Mouse (Mus musculus) hindbrain, embryonic 15.5 days (tissue): ENCODE measurements around the gene Casp8. TPM values are rescaled to one million over a fixed set of nuclear protein-coding genes. Genes with fewer than 3 reads are reported as not detected.
A peak's percentile ranks its signal among the peaks of the same experiment; 100 is the strongest.
"Not testable (repeated sequence)": the region's sequence is repeated elsewhere in the genome, so short reads cannot be mapped to it uniquely, and the experiment has no call there.

Source experiments
- ATAC-seq: fragments of 200-750 bp; cut with Nextera tagmentation; 2 replicates; pipeline ENCODE4 v1.8.0; 2017; ENCODE audit warnings: low read depth, moderate number of reproducible peaks, moderate TSS enrichment; ENCODE audit not compliant: low FRiP score
- H3K27ac ChIP-seq: fragments of 300-500 bp; sonication (generic); replicated peaks from 2 replicates; pipeline ENCODE4 v1.5.1; 2015; ENCODE audit warnings: mild to moderate bottlenecking, inconsistent platforms
- H3K27me3 ChIP-seq: fragments of 300-500 bp; sonication (generic); 2 replicates; pipeline ENCODE4 v1.6.1; 2015; ENCODE audit warnings: control low read depth, inconsistent platforms
- H3K36me3 ChIP-seq: fragments of 300-500 bp; sonication (generic); 2 replicates; pipeline ENCODE4 v1.6.1; 2015; ENCODE audit warnings: control low read depth, inconsistent platforms
- H3K4me1 ChIP-seq: fragments of 300-500 bp; sonication (generic); replicated peaks from 2 replicates; pipeline ENCODE4 v1.6.1; 2015; ENCODE audit warnings: control low read depth, inconsistent platforms
- H3K4me2 ChIP-seq: fragments of 300-500 bp; sonication (generic); 2 replicates; pipeline ENCODE4 v1.6.1; 2015; ENCODE audit warnings: moderate library complexity, mild to moderate bottlenecking, inconsistent platforms
- H3K4me3 ChIP-seq: fragments of 300-500 bp; sonication (generic); 2 replicates; pipeline ENCODE4 v1.5.1; 2015; ENCODE audit warnings: mild to moderate bottlenecking, inconsistent platforms
- H3K9ac ChIP-seq: fragments of 300-500 bp; sonication (generic); 2 replicates; pipeline ENCODE4 v1.6.1; 2015; ENCODE audit warnings: inconsistent platforms
- H3K9me3 ChIP-seq: fragments of 300-500 bp; sonication (generic); 2 replicates; pipeline ENCODE4 v1.6.1; 2016; ENCODE audit warnings: control low read depth, inconsistent platforms
- WGBS: fragments of 180-500 bp; shearing (Covaris S2); methylation state at CpG from one replicate; pipeline ENCODE4 v1.1.7; 2015; 5-methylcytosine and 5-hydroxymethylcytosine counted together
- polyA plus RNA-seq: library from polyadenylated mRNA; unstranded; fragments of >200 nt; fragmentation: Nextera tagmentation; extraction: Ambion mirVana; gene quantifications from 2 replicates; pipeline ENCODE4 v1.2.1, GENCODE M21; 2015

The Casp8 gene
- polyA plus RNA-seq, 1 experiment from 2014 or later, result 6.6 TPM

DNA sequence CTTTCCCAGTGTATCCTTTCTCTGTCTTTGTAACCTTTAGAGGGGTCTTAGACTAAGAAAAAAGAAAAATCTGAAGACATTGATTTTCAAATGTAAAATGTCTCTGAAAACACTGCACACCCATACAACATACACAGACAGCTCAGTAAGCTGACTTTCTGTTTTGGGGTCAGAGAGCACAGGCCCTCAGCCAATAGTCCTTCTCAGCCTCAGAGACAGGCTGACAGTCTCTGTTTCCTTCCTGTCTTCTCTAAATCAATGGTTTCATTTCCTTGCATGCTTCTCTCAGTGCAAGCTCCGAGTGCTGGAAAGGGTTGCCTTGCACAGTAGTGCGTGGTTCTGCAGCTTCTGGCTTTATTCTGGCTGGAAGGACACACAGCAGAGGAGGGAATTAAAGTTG is 21.3 kb upstream of the Casp8 start:
- Histone ChIP-seq H3K4me2 (no peak overlapping the region), H3K9me3 (no peaks in the 10 kb centered on the region), H3K27ac (no peak overlapping the region), H3K9ac (no peak overlapping the region), H3K27me3 (no peaks in the 10 kb centered on the region), H3K4me1 (no peaks in the 10 kb centered on the region), H3K4me3 (no peak overlapping the region), H3K36me3 (no peaks in the 10 kb centered on the region)
- ATAC-seq, result no peak
- 63% methylated on average over 2 of the region's 2 CpGs for WGBS

DNA sequence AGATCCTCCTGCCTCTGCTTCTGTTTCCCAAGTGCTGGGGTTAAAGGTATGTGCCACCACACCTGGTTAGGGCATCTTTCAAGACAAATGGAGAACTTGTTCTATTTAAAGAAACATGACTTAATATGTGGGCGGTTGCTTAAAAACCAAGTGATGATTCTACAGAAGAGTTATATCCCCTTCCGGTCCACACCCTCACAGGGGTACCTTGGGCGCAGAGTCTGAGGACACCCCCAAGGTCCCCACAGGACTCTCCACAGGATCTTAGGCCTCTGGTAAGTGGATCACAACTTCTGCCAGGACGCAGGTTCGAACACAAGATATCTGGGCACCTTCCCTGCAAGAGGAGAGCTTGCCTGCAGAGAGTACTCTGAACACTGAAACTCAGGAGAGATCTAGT is 19.8 kb upstream of the Casp8 start:
- ATAC-seq, result no peak
- no peaks in the 10 kb centered on the region for H3K9me3 ChIP-seq
- H3K4me3 ChIP-seq, result no peak overlapping the region
- no peaks in the 10 kb centered on the region for H3K27me3 ChIP-seq
- no peak overlapping the region for H3K27ac ChIP-seq
- H3K9ac ChIP-seq, result no peak overlapping the region
- WGBS, result 95% methylated on average over 5 of the region's 5 CpGs
- H3K4me1 ChIP-seq, result no peaks in the 10 kb centered on the region
- H3K36me3 ChIP-seq, result no peaks in the 10 kb centered on the region
- no peak overlapping the region for H3K4me2 ChIP-seq

DNA sequence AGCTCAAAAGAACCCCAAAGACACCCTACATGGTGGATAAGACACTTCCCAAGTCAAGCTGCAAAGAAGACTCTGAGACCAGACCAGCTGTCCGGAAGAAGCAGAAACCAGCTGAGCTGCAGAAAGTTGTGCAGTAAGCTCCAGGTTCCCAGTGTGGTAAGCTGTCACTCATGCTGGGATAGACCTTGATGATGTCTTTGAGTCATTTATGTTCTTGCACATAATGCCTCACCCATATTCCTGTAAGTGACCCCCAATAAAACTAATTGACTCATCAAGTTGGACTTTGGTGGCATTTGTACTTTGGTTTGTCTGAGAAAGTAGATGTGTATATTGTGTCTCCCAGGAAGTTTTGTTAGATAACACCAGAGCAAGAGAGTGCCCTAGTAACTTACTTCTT is 17.6 kb upstream of the Casp8 start:
- Histone ChIP-seq H3K4me1 (no peaks in the 10 kb centered on the region), H3K9me3 (no peaks in the 10 kb centered on the region), H3K4me3 (no peak overlapping the region), H3K36me3 (no peaks in the 10 kb centered on the region), H3K27me3 (no peaks in the 10 kb centered on the region), H3K9ac (no peak overlapping the region), H3K27ac (no peak overlapping the region), H3K4me2 (no peak overlapping the region)
- no peak for ATAC-seq
- 100% methylated on average over 1 of the region's 1 CpGs for WGBS

DNA sequence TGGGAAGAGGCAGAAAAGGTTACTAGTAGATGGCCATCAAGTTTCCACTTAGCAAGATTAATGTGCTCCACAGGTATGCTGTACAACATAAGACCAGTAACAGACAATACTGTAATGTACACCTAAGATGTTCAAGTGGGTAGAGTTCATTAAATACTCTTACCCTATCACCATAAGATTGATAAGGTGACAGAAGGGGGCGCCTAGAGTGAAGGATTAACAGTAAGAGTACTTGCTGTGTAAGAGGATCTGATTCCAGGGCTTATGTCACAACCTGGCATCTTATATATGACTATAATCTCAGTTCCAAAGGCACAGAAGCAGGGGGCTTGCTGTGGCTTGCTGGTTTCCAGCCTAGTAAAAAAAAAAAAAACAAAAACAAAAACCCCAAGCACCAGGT is 16.9 kb upstream of the Casp8 start:
- H3K4me2 ChIP-seq, result no peak overlapping the region
- H3K27ac ChIP-seq, result no peak overlapping the region
- no peak overlapping the region for H3K9ac ChIP-seq
- ATAC-seq, result no peak
- WGBS, result 15% methylated on average over 1 of the region's 1 CpGs
- no peaks in the 10 kb centered on the region for H3K9me3 ChIP-seq
- H3K36me3 ChIP-seq, result no peaks in the 10 kb centered on the region
- H3K4me3 ChIP-seq, result no peak overlapping the region
- no peaks in the 10 kb centered on the region for H3K4me1 ChIP-seq
- no peaks in the 10 kb centered on the region for H3K27me3 ChIP-seq

DNA sequence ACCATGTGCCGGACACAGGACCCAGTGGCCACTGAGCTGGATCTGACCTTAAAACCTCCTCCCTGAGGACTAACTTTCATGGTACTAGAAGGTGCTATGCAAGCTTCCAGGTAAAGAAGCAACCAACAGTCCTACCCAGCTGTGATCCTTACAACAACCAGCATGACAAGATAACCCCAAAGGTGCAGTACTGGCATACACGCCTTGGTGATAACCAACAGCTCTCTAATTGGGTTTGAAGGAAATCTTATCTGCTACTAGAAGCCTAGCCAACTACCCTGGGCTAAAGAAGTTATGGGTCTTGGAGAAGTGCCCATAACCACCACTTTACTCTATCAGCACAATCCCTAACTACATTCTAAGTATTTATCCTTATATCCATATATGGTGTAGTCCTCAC is 8.9 kb upstream of the Casp8 start:
- no peak overlapping the region for H3K27ac ChIP-seq

DNA sequence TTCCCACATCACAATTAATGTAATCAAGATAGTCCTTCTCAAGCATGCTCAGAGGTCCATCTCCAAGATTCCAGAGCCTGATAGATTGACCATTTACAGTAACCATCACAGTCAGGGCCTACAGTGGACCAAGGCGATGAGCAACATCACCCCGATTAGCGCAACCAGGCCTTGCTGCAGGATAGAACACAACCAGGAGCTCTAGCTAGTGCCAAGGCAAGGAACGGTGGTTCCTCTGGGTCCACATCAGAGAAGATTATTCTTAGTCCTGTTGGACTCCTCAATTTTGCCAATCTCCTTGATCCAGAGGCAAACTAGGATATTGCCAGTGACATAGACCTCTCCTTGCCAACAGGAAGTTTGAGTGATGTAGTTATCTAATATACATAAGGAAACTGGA is 6.8 kb upstream of the Casp8 start:
- Histone ChIP-seq H3K9ac (no peak overlapping the region), H3K4me3 (no peak overlapping the region), H3K9me3 (no peaks in the 10 kb centered on the region), H3K36me3 (no peaks in the 10 kb centered on the region), H3K4me2 (no peak overlapping the region), H3K27ac (no peak overlapping the region), H3K4me1 (no peaks in the 10 kb centered on the region), H3K27me3 (no peaks in the 10 kb centered on the region)
- 98% methylated on average over 4 of the region's 4 CpGs for WGBS
- ATAC-seq, result no peak

More for the DNA sequence above, 8.9 kb upstream of the Casp8 start:
- Histone ChIP-seq H3K4me3 (no peak overlapping the region), H3K27me3 (no peaks in the 10 kb centered on the region), H3K4me2 (no peak overlapping the region), H3K9me3 (no peaks in the 10 kb centered on the region), H3K4me1 (no peaks in the 10 kb centered on the region), H3K9ac (no peak overlapping the region), H3K36me3 (no peaks in the 10 kb centered on the region)
- no peak for ATAC-seq
- WGBS, result 97% methylated on average over 2 of the region's 2 CpGs

DNA sequence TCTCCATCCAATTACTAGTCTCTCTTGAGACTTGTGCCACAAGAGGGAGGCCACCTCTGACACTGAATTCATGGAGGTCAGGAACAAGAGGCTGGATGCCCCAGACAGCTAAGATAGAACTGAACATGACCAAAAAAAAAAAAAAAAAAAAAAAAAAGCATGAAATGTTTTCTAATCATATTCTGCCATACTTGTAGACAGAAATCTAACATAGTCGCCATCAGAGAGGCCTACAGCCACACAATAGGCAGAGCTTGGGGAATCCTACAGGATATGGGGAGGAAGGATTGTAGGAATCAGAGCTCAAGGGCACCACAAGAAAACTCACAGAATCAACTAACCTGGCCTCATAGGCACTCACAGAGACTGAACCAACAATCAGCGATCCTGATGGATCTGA is 469 bp upstream of the Casp8 start:
- Histone ChIP-seq H3K4me3 (0 out of 2 replicates have a peak overlapping the region, but pooled peaks have one; percentile 50), H3K4me2 (peak overlapping the region; percentile 93), H3K4me1 (peaks cover 11% of the 10 kb centered on the region), H3K9ac (no peak overlapping the region), H3K36me3 (no peaks in the 10 kb centered on the region), H3K9me3 (no peaks in the 10 kb centered on the region), H3K27ac (no peak overlapping the region), H3K27me3 (0 out of 2 replicates have a peak, but pooled peaks cover 2% of the 10 kb centered on the region)
- ATAC-seq, result no peak
- 52% methylated on average over 2 of the region's 2 CpGs for WGBS

DNA sequence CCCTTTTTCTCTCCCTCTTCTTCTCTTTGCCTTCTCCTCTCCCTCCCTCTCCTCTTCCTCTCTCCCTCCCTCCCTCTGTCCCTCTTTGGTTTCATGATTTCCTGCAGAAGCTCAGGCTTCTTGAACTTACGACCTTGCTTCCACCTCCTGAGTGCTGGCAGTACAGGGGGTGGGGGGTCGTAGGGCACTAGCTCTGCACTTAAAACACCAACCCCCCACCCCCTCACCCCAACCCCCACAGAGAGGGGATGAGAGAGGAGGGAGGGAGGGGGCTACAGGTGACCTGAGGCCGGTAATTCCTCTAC is 837 bp downstream of the Casp8 start:
- H3K4me1 ChIP-seq, result peaks cover 11% of the 10 kb centered on the region
- peak overlapping the region; percentile 50 for H3K4me3 ChIP-seq
- H3K4me2 ChIP-seq, result peak overlapping the region; percentile 93
- peak overlapping the region; percentile 52; the same call in 1 of the 2 replicates for H3K9ac ChIP-seq
- 4% methylated on average over 3 of the region's 3 CpGs for WGBS
- H3K36me3 ChIP-seq, result no peaks in the 10 kb centered on the region
- no peak for ATAC-seq
- no peak overlapping the region for H3K27ac ChIP-seq
- H3K9me3 ChIP-seq, result no peaks in the 10 kb centered on the region
- 0 out of 2 replicates have a peak, but pooled peaks cover 2% of the 10 kb centered on the region for H3K27me3 ChIP-seq

DNA sequence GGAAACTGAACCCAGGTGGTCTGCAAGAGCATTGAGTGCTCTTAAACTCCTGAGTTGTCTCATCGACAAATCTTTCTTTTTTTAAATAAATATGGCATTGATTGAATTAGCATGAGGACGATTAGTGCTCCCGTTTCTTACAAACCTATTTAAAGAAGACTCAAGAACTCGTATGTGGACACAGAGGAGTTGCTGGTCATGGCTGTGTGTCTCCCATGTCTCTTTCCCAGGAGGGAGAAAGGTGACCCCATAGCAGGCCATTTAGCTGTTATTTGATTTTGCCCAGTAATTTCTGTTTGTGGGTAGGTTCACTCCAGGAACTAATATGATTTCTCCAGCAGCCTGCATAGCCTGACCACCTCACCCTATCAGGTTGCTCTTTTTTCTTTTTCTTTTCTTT is 1.7 kb downstream of the Casp8 start:
- no peak for ATAC-seq
- H3K27ac ChIP-seq, result no peak overlapping the region
- H3K9me3 ChIP-seq, result no peaks in the 10 kb centered on the region
- no peak overlapping the region for H3K4me2 ChIP-seq
- H3K4me1 ChIP-seq, result peaks cover 11% of the 10 kb centered on the region
- H3K4me3 ChIP-seq, result no peak overlapping the region
- WGBS, result 78% methylated on average over 4 of the region's 4 CpGs
- H3K27me3 ChIP-seq, result 0 out of 2 replicates have a peak, but pooled peaks cover 2% of the 10 kb centered on the region
- no peaks in the 10 kb centered on the region for H3K36me3 ChIP-seq
- H3K9ac ChIP-seq, result no peak overlapping the region

DNA sequence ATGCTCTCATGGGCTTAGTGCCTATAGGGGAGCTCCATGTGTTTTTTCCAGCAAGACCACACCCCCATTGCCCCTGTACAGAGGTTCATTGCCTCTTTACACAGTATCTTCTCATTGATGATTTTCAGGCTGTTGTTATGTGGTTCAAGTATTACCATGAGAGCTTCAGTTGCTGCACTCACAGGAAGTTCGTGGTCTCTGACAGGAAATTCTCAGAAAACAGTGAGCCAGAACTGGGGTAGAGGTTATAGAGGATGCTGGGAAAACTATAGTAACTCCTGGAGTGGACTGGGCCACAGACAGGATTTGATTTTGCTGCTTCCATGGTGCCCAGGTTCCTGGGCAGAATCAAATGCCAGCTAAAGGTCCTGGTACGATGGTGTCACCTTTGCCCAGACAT is 2.2 kb downstream of the Casp8 start:
- no peak for ATAC-seq
- 84% methylated on average over 2 of the region's 2 CpGs for WGBS
- Histone ChIP-seq H3K9ac (no peak overlapping the region), H3K9me3 (no peaks in the 10 kb centered on the region), H3K36me3 (no peaks in the 10 kb centered on the region), H3K4me3 (no peak overlapping the region), H3K27me3 (0 out of 2 replicates have a peak, but pooled peaks cover 2% of the 10 kb centered on the region), H3K4me1 (peaks cover 11% of the 10 kb centered on the region), H3K4me2 (no peak overlapping the region), H3K27ac (no peak overlapping the region)

DNA sequence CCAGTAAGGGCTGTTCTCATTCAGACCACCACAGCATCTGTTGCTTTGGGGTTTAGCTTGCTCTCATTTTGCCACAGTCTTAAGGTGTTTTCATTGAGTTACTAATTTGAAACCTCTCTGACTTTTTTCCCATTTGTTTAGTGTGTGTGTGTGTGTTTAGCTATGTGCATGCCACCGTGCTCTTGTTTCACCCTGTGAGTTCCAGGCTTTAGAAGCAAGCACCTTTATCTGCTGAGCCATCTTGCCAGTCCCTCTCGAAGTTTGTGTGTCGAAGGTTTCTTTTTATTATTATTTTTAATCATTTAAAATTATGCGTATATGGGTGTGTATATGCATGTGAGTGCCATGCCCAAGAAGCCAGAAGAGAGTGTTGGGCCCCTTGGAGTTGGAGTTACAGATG is 3.7 kb downstream of the Casp8 start:
- Histone ChIP-seq H3K27me3 (0 out of 2 replicates have a peak, but pooled peaks cover 2% of the 10 kb centered on the region), H3K9me3 (no peaks in the 10 kb centered on the region), H3K27ac (no peak overlapping the region), H3K36me3 (no peaks in the 10 kb centered on the region), H3K4me1 (peaks cover 11% of the 10 kb centered on the region), H3K9ac (no peak overlapping the region), H3K4me2 (no peak overlapping the region), H3K4me3 (no peak overlapping the region)
- WGBS, result 98% methylated on average over 4 of the region's 4 CpGs
- ATAC-seq, result no peak

DNA sequence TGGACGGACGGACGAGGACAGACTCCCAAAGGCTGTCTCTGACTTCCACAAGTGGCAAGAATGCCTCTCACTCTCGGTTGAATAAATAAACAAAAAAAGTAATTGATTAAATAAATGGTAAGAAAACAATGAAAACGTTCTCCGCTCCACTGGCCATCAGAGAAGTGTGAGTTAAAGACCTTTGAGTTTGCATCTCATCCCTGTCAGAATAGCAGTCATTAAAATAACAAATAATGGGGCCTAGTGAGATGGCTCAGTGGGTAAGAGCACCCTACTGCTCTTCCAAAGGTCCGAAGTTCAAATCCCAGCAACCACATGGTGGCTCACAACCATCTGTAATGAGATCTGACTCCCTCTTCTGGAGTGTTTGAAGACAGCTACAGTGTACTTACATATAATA is 5.5 kb downstream of the Casp8 start:
- H3K9me3 ChIP-seq, H3K27me3 ChIP-seq, H3K4me2 ChIP-seq, H3K9ac ChIP-seq, H3K4me1 ChIP-seq, H3K36me3 ChIP-seq, H3K27ac ChIP-seq, ATAC-seq, H3K4me3 ChIP-seq: not testable (repeated sequence)
- WGBS, result 52% methylated on average over 7 of the region's 7 CpGs

DNA sequence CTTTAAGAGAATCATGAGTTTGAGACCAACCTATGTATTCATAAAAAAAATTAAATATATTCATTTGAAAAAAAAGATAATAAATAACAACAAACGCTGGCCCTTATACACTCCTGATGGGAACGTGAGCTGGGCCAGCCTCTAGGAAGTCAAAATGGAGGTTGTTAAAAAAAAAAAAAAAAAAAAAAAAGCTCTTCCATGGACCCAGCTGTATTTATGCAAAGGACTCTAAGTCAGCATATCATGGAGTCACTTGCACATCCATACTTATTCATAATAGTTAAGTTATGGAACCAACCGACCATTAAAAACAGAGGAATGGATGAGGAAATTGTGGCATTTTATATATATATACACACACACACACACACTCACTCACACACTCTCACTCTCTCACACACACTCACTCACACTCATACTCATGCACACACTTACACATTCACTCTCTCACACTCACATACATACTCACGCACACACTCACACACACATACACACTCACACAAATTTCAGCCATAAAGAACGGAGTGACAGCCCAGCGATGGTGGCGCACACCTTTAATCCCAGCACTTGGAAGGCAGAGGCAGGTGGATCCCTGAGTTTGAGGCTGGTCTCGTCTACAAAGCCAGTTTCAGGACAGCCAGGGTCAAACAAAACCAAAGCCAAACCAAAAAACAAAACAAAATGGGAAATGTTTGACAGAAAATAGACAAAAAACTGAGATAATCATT is 6.5 kb downstream of the Casp8 start:
- Histone ChIP-seq H3K9me3 (no peaks in the 10 kb centered on the region), H3K4me2 (no peak overlapping the region), H3K27ac (no peak overlapping the region), H3K27me3 (no peaks in the 10 kb centered on the region), H3K36me3 (no peaks in the 10 kb centered on the region), H3K4me1 (no peaks in the 10 kb centered on the region), H3K4me3 (no peak overlapping the region), H3K9ac (no peak overlapping the region)
- WGBS, result 96% methylated on average over 8 of the region's 8 CpGs
- ATAC-seq, result no peak
